Mouse (Mus musculus) inflammation-experienced regulatory T-cells, adult 6 months (primary cell): ENCODE results near the gene Nubpl. TPM values are rescaled to one million over a fixed set of nuclear protein-coding genes. Genes with fewer than 3 reads are reported as not detected.

Source experiments
- ATAC-seq: one replicate; pipeline ENCODE4 v1.8.0; 2017
- polyA plus RNA-seq, 3 experiments: library from polyadenylated mRNA; unstranded; fragments of 100-300 nt; shearing (Covaris generic); gene quantifications; one replicate each; pipeline ENCODE4 v1.2.1; 2017

Gene Nubpl
- polyA plus RNA-seq, 3 experiments from 2014 or later, result 3.8 to 6.7 (median 6.6) TPM

DNA sequence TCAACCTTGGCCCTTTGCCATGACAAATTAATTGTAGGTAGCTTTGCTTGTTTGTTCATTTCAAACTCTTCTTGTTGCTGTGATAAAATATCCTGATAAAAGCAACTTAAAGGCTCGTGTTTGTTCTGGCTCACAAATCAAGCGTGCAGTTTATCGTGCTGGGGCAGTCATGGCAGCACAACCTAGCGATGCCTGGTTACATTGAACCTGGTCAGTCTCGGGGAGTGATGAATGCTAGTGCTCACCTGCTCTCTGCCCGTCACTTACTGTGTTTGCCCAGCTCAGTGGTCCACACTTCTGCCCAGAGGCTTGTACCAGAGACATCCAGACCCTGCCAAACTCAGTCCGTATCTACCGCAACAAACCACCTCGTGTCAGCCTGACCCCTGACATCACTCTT, 149.9 kb downstream of the Nubpl start:
- no peak for ATAC-seq

GRCm38 (mm10) chr12:52248531-52248930, 151.0 kb downstream of the Nubpl start:
- ATAC-seq, result no peak

DNA sequence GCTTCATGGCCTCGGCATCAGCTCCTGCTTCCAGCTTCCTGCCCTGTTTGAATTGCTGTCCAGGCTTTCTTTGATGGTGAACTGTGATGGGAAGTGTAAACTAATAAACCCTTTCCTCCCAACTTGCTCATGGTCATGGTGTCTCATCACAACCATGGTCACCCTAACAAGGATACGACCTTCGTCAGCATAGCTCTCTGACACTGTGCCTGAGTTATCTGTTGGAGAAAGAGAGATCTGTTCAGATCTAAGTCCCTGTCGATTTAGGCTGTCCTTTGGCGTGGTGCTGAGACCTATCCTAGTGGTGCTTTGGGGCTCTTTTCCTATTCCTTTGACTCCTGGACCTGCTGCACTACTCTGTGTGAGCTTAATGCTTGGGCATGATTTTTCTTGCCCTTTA, 156.6 kb downstream of the Nubpl start:
- no peak for ATAC-seq

GRCm38 (mm10) chr12:52268131-52268530, 170.6 kb downstream of the Nubpl start:
- ATAC-seq, result no peak

DNA sequence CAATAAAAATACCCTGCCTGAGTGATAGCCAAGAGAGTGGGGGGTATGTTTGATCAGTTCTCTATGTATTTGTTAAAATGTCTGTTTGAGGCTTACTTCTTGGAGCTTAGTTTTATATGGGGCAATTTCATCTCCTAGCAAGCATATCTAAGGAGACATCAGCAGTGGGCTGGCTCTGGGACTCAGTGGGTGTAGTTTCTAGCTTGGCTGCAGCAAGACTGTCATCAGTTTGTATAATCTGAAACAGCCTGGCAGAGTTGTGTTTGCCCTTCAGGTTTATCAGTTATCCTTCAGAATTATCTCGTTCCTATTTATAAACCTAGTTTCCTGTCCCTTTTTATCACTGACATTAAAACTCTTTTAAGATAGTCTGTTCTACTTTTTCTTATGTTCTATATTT, 175.3 kb downstream of the Nubpl start:
- no peak for ATAC-seq

- no peak for ATAC-seq
These were observed 178.8 kb downstream of the Nubpl start for GRCm38 (mm10) chr12:52276320-52276719.

GRCm38 (mm10) chr12:52281232-52281631, 183.7 kb downstream of the Nubpl start:
- no peak for ATAC-seq

DNA sequence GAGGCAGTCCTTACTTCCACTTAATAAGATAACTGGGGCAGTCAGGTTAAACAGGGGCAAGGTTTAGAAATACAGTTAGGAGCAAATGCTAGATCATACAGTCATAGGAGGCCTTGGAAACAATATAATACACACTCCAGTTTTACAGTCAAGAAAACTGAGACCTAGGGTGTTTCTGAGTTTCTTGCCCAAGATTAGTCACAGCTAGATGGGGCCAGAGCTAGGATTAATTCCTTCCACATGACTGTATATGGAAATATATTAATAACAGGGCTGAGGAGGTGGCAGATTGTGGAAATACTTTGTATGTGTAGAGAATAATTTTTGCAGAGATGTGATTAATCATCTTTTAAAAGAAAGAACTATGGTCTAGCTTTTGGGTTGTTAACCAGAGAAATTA, 186.9 kb downstream of the Nubpl start:
- ATAC-seq, result no peak

DNA sequence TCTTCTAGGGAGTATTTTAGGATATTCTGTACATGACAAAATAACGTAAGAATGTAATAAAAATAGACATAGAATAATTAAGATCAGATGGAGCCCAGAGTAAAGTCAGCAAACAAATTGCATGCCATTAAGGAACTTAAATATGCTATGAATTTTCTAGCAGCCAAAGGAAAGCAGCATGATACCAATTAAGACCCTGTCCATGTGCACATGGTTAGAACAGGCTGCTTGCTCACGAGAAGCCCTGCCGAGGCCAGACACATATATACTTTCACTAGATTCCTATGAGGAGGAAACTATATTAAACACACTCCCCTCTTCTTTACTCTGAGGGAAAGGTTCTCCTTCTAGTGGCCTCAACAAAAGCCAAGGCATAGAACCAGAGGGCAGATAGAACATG, 189.3 kb downstream of the Nubpl start:
- no peak for ATAC-seq

- no peak for ATAC-seq
These were observed 191.0 kb downstream of the Nubpl start for GRCm38 (mm10) chr12:52288537-52288936.

DNA sequence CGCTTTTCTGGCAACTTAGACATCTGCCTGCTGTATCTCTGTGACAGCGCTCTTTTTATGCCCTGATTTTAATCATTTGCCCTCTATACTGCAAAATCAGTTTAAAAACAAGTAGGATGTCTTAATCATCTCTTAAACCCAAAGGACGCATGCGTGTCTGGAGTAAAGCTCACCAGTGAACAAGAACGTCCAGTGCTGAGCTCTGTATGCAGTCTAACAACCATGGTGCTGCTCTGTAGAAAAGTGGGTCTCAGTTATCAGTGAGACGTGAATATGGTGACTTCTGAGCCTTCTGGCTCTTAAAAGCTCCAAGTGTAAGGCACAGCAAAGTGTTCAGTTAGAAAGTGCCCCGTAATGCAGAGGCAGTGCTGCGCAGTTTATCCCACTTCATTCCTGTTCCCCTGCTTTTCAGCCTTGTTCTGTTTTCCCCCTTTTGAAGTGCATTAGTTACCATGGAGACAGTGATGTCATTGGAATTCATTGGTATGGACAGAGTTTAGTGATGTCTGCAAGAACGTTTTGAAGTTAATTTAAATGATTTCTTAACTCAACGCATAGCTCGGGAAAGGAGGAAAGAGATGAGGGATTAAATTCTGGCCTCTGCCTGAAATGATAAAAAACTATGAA, 191.5 kb downstream of the Nubpl start:
- ATAC-seq, result no peak

GRCm38 (mm10) chr12:52289594-52289993, 192.1 kb downstream of the Nubpl start:
- ATAC-seq, result no peak

- ATAC-seq, result no peak
These were observed 196.4 kb downstream of the Nubpl start for GRCm38 (mm10) chr12:52293931-52294330.

- ATAC-seq, result no peak
These were observed 200.5 kb downstream of the Nubpl start for GRCm38 (mm10) chr12:52297988-52298387.

DNA sequence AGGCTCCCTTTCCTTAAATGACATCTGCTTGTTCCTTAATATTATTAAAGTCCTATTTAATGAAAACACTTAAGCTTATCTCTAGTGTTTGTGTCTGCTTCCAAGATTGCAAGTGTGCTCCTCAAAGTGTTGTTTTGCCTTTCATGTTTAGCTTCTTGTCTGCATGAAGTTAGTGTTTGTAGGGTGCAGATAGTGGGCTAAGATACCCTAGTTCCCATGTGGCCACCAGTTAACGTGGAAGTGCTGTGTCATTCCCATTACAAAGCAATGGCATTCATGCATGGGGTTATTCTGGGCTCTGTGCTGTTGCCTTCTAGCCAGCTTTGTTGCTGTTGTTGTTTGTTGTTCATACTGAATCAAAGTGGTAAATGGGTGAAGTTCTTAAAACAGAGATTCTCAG, 201.1 kb downstream of the Nubpl start:
- ATAC-seq, result no peak

DNA sequence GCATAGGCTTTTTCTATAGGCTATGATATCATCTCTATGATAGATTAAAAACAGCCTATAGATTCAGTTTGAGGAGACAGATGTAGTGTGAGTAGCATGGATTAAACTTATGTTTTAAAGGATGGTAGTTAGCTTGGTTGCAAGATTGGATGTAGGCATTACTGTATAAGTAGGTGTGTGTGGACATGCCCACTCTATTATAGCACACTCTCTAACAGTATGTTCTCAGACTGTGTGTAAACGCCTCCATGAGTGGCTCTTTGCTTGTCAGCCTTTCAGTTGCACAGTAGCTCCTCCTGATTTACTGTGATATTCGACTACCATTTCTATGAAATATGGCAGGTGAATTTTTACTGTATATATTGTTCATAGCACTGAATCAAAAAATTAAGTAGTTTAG, 205.4 kb downstream of the Nubpl start:
- ATAC-seq, result no peak

DNA sequence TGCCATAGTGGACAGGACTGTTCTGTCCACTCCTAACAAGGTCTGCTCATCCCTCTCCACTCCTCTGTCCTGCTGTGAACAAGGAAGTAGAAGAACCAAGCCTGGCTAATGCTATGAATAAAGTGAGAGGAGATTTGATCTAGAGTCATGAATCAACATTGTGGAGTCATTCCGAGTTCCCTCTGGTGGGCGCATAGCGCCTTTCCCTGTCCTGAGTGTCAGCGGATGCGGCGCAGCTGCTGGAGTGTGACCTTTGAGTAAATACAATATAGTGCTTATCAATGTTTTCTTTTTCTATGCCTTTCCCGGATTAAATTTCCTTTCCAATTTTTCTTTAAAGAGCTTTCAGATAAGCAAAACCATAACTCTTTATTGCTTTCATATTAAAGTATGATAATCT, 208.8 kb downstream of the Nubpl start:
- ATAC-seq, result no peak

DNA sequence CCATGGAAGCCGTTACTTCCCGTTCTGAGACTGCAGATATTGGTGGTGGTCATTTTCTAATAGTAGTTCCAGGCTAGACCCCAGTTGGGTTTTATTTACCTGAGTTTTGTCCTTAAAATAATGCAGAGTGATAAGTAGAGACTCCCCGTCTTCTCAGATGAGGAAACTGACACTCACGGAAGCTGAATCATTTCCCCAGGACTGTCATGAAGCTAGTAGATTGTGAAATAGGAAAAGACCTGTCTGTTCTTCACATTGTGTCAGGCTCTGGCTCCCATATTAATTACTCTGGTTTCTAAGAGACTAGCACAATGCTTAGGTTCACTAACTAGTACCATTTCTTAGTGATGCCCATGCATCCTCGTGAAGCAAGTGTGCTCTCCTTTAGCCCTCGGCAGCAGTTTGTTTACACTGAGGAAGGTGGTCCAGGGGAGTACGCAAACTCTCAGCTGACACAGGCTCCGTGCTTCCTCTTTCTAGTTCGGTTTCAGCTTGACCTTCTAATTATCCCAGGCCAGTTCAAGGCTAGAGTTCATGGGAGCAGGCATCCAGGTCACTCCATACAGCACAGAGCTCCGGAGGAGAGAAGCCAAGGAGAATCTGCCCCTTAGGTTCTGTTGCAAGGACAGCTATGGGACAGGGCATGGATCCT, 209.9 kb downstream of the Nubpl start:
- ATAC-seq, result no peak

DNA sequence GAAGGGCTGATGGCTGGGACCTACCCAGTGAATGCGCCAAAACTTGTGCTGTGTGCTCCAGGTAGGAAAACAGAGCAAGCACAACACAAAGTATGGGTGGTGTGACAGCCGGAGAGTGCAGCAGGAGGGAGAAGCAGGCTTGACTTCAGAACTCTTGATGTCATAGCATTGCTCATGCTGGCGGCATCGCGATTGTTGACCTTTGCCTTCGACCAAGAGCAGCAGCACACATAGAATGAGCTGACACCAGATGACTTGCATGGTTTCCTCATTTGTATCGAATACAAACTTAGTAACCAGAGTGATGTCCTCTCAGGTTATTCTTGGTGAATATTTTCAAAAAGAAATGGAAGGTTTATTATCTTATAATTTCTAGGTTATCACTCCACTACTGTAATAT, 211.1 kb downstream of the Nubpl start:
- ATAC-seq, result no peak

- no peak for ATAC-seq
These were observed 217.3 kb downstream of the Nubpl start for GRCm38 (mm10) chr12:52314818-52315217.

DNA sequence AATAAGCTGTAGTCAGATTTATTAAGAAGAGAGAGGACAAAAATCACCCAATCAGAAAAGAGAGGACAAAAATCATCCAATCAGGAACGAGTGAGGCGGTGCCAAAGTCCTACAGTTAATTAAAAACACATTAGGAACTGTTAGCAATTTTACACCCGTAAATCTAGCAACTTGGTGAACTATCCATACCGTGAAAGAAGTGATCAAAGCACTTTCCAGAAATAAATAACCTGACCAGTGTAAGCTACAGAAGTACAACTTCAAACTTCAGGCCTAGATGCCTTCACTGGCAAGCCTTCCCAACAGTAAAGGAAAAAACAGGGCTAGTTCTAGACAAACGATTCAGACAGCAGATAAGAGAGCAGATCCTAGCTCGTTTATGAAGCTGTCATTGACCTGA, 220.1 kb downstream of the Nubpl start:
- ATAC-seq, result no peak

DNA sequence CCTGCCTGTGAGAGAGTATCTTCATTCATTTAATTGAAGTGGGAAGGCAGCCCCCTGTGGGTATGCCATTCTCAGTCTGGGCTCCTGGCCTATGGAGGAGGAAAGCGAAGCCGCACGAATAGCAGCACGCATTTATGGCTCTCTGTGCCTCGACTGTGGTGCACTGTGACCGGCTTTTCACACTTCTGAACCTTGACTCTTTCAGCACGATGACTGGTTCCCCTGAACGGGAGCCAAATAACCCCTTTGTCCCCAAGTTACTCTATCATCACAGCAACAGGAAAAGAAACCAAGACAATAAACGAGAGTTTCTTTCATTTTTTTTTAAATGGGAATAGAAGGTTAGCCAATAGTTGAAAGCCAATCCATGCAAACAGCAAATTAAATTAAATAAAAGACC, 220.9 kb downstream of the Nubpl start:
- ATAC-seq, result no peak

GRCm38 (mm10) chr12:52319156-52319555, 221.6 kb downstream of the Nubpl start:
- ATAC-seq, result no peak

DNA sequence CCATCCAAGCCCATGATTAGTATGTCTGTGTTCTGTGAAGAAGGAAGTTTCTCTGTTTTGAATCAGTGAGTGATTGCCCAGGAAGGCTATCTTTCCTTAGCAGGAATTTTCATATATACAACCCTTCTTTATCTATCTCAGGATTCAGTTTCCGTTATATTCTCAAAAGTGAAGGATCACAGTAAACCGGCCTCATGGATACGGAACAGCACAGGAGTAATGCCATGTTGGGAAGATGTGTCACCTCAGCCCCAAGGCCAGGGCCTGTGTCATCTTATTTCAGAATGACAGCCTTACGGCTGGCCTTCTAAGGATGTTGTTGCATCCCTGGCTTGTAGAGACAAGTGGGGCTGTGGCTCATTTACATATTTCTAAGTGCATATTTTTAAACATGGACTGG, 231.0 kb downstream of the Nubpl start:
- ATAC-seq, result no peak
